Mouse (Mus musculus) ES-E14 (cell line): ENCODE measurements around the gene Clstn3. TPM values are rescaled to one million over a fixed set of nuclear protein-coding genes. Genes with fewer than 3 reads are reported as not detected.

Experiments used
- DNase-seq: peaks from one replicate; pipeline ENCODE4 v3.0.0-alpha.2; 2013; ENCODE audit warnings: low read depth, low spot score
- H3K27ac ChIP-seq: 2 replicates; pipeline ENCODE4 v1.5.1; 2012; ENCODE audit warnings: low read depth, mild to moderate bottlenecking, low read length, moderate library complexity, mixed read lengths; ENCODE audit not compliant: poor library complexity, insufficient read depth, severe bottlenecking
- H3K36me3 ChIP-seq: 2 replicates; pipeline ENCODE4 v1.6.1; 2012; ENCODE audit warnings: mild to moderate bottlenecking, low read length, moderate library complexity, mixed read lengths; ENCODE audit not compliant: control insufficient read depth, poor library complexity, insufficient read depth, severe bottlenecking
- H3K4me1 ChIP-seq, 2 experiments: fragments of 150-350 bp in 1 of 2; sonication (generic) in 1 of 2; 2 replicates each; pipeline ENCODE4 v1.6.1; 2012; ENCODE audit warnings: low read length in 2 of 2, mild to moderate bottlenecking in 1 of 2, mixed read lengths in 1 of 2; ENCODE audit not compliant: control insufficient read depth in 2 of 2, insufficient read depth in 2 of 2, poor library complexity in 1 of 2
- H3K4me3 ChIP-seq, 2 experiments: fragments of 150-350 bp in 1 of 2; sonication (generic) in 1 of 2; 2 replicates each; pipeline ENCODE4 v1.5.1; 2012; ENCODE audit warnings: low read length in 2 of 2, low read depth in 1 of 2, mild to moderate bottlenecking in 1 of 2, mixed read lengths in 1 of 2; ENCODE audit not compliant: insufficient read depth in 1 of 2, poor library complexity in 1 of 2, severe bottlenecking in 1 of 2
- H3K9ac ChIP-seq: 2 replicates; pipeline ENCODE4 v1.6.1; 2012; ENCODE audit warnings: low read depth, mild to moderate bottlenecking, low read length, mixed read lengths; ENCODE audit not compliant: poor library complexity, insufficient read depth, severe bottlenecking
- H3K9me3 ChIP-seq: fragments of 150-350 bp; sonication (generic); 2 replicates; pipeline ENCODE4 v1.6.1; 2012; ENCODE audit warnings: low read depth, mild to moderate bottlenecking, low read length; ENCODE audit not compliant: control insufficient read depth, insufficient read depth
- CHD2 ChIP-seq: IDR thresholded peaks from 2 replicates; pipeline ENCODE4 v1.6.1; 2014; ENCODE audit warnings: mild to moderate bottlenecking, low read depth, low read length, inconsistent platforms
- HCFC1 ChIP-seq: IDR thresholded peaks from 2 replicates; pipeline ENCODE4 v1.6.1; 2012; ENCODE audit warnings: low read length, inconsistent platforms, borderline replicate concordance; ENCODE audit not compliant: insufficient read depth
- MAFK ChIP-seq: IDR thresholded peaks from 2 replicates; pipeline ENCODE4 v1.6.1; 2014; ENCODE audit warnings: mild to moderate bottlenecking, low read depth, low read length, inconsistent platforms; ENCODE audit not compliant: insufficient read depth
- ZC3H11A ChIP-seq: IDR thresholded peaks from 2 replicates; pipeline ENCODE4 v1.6.1; 2012; ENCODE audit warnings: low read depth, mild to moderate bottlenecking, inconsistent platforms, low read length, borderline replicate concordance
- ZNF384 ChIP-seq: IDR thresholded peaks from 2 replicates; pipeline ENCODE4 v1.6.1; 2012; ENCODE audit warnings: low read depth, low read length, inconsistent platforms
- in situ Hi-C, 2 experiments: fragments of 600-800 bp; cut with MboI; formaldehyde crosslinking; loops; one replicate each; pipeline ENCODE4 v1.15.1; 2025; ENCODE audit warnings: low sequenced_read_pairs in 2 of 2, inconsistent platforms in 1 of 2; ENCODE audit not compliant: unreplicated experiment in 2 of 2
- total RNA-seq: library from RNA; depleted of rRNA; stranded (reverse); fragments of 300-350 nt; gene quantifications from 2 replicates; pipeline ENCODE4 v1.2.3, GENCODE M21; 2012

Gene Clstn3
- total RNA-seq, 1 experiment: 37.0 TPM

DNA sequence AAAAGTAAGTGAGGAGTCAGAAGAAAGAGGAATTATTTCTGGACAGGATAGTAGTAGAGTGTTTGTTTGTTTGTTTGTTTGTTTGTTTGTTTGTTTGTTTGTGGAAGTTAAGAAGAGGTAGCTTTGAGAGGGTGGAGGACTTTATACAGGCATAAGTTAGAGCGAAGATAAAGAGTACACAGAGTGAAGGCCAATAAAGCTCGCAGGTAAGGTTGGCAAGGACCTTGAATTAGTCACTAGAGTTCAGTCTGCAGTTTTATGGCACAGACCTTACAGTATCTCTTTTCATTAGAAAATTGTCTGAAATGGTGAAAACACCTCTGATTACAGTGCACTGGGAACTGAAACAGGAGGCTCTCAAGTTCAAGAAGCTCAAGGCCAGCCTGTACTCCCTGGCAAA is 18.6 kb downstream of the Clstn3 start:
- Histone ChIP-seq H3K9me3 (no peaks in the 10 kb centered on the region), H3K4me3 (no peak overlapping the region), H3K9ac (no peak overlapping the region), H3K4me1 (peaks cover 5 to 8% of the 10 kb centered on the region in 2 experiments), H3K27ac (no peak overlapping the region), H3K36me3 (no peaks in the 10 kb centered on the region)
- in situ Hi-C loops: no loop called here
- no peak for TF ChIP-seq HCFC1
- no peak for TF ChIP-seq ZNF384
- no peak for TF ChIP-seq MAFK
- TF ChIP-seq CHD2: no peak
- no peak for TF ChIP-seq ZC3H11A
- DNase-seq: no peak

DNA sequence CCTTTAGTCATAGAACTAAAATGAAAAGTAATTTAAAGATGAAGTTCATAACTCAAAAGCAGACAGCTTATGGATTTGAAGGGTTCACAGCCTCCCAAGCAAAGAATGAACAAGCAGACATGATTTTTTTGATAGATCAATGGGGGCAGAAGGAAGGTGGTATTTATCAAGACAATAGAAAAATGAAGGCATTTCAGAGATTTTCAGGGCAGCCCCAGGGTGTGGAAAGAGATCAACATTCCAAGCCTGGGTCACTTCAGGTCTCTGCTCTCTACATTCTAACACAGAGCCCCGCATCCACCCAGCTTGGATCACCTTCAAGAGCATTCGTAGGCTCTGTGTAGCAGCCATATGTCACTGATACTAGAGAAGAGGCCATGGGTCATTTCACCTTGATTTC is 21.3 kb downstream of the Clstn3 start:
- no peak overlapping the region for H3K4me3 ChIP-seq
- no peak overlapping the region for H3K9ac ChIP-seq
- no peaks in the 10 kb centered on the region for H3K9me3 ChIP-seq
- in situ Hi-C loops: no loop called here
- peaks cover 0 to 3% of the 10 kb centered on the region in 2 experiments; a peak in 2 of 4 replicates for H3K4me1 ChIP-seq
- no peaks in the 10 kb centered on the region for H3K36me3 ChIP-seq
- DNase-seq: no peak
- no peak for TF ChIP-seq HCFC1
- TF ChIP-seq MAFK: no peak
- no peak for TF ChIP-seq ZNF384
- TF ChIP-seq ZC3H11A: no peak
- TF ChIP-seq CHD2: no peak
- no peak overlapping the region for H3K27ac ChIP-seq

DNA sequence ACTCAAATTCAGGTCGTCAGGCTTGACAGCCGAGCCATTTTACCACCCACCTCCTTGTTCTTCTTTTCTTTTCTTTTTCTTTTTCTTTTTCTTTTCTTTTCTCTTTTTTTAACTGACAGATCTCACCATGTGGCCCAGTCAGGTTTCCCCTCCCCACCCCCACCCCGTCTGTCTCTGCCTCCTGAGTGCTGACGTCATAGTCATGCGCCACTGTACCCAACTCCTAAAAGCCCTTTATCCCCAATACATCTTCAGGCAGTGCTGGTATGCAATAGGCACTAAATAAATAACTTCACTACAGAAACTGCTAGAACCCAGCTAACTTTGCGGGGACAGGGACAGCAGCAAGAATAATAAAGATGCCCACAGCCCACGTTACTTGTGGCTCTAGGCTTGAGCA is 28.3 kb downstream of the Clstn3 start:
- Histone ChIP-seq H3K4me1 (peaks cover 8 to 20% of the 10 kb centered on the region in 2 experiments; a peak in 3 of 4 replicates), H3K9me3 (no peaks in the 10 kb centered on the region), H3K27ac (peak overlapping the region; percentile 19; the same call in 1 of the 2 replicates), H3K4me3 (peak overlapping the region; percentile 22 to 70; a peak in 3 of 4 replicates), H3K36me3 (peaks cover 16% of the 10 kb centered on the region), H3K9ac (0 out of 2 replicates have a peak overlapping the region, but pooled peaks have one; percentile 17)
- TF ChIP-seq ZNF384 (no peak), HCFC1 (no peak), MAFK (no peak), CHD2 (no peak), ZC3H11A (no peak)
- in situ Hi-C loops: no loop called here
- DNase-seq: no peak

DNA sequence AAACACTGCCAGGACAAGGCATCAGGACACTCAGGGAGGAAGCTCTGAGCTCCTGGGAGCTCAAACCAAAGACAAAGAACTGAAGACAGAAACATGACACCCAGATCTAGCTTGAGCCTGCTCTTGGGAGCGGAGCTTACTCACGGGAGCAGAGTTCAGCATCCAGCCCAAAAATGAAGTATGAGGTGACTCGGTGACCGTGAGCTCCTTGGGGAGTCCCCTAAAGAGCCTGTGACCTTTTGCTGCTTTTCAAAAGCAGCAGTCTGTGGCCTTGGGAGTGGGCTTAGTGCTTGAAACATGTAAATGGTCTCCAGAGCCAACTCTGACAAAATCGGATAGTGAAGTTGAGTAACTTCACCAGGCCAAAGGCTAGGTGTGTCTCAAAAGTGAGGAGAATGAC is 29.4 kb downstream of the Clstn3 start:
- no peak overlapping the region for H3K27ac ChIP-seq
- H3K9ac ChIP-seq: no peak overlapping the region
- H3K4me3 ChIP-seq: no peak overlapping the region
- no peak for DNase-seq
- H3K4me1 ChIP-seq: peaks cover 8 to 24% of the 10 kb centered on the region in 2 experiments
- no peaks in the 10 kb centered on the region for H3K9me3 ChIP-seq
- H3K36me3 ChIP-seq: peaks cover 16% of the 10 kb centered on the region
- TF ChIP-seq ZC3H11A: no peak
- TF ChIP-seq ZNF384: no peak
- TF ChIP-seq CHD2: no peak
- no peak for TF ChIP-seq HCFC1
- TF ChIP-seq MAFK: no peak
- in situ Hi-C loops: no loop called here

DNA sequence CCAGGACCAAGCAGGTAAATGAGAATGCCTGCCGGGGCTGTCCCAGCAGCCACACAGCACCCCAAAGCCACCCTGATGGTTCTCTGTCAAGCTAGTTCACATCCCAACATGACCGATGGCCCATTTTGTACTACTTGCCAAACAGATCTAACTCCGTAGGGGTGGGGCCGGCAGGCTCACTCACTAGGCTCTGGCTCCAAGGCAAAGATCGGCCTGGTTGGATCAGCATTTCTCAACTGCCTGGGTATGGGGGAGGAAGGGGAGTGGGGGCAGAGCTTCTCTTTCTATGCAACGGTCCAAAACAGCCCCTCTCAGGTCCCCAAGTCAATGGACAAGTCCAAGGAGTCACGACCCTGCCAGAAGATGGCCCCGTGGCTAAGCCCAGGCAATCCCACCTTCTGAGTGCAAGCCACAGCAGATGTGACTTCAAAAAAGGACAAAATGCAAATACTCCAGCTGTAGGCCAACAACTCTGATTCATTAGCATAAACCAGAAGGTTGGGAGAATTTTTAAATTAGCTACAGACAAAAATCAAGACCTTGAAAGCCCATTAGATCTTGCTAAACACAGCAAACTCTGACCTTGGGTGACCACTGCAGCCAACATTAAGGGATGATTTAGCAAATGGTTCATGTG is 30.8 kb downstream of the Clstn3 start:
- Histone ChIP-seq H3K9me3 (no peaks in the 10 kb centered on the region), H3K27ac (no peak overlapping the region), H3K9ac (no peak overlapping the region), H3K36me3 (peaks cover 16% of the 10 kb centered on the region), H3K4me1 (peaks cover 12 to 36% of the 10 kb centered on the region in 2 experiments), H3K4me3 (no peak overlapping the region)
- in situ Hi-C loops: no loop called here
- no peak for TF ChIP-seq MAFK
- no peak for TF ChIP-seq ZNF384
- TF ChIP-seq HCFC1: no peak
- no peak for TF ChIP-seq ZC3H11A
- no peak for TF ChIP-seq CHD2
- no peak for DNase-seq
